Mouse (Mus musculus): ENCODE results near the gene Letmd1. TPM values are rescaled to one million over a fixed set of nuclear protein-coding genes. Genes with fewer than 3 reads are reported as not detected.

Letmd1 gene
- polyA plus RNA-seq, 1 experiment: 24.8 TPM

DNA sequence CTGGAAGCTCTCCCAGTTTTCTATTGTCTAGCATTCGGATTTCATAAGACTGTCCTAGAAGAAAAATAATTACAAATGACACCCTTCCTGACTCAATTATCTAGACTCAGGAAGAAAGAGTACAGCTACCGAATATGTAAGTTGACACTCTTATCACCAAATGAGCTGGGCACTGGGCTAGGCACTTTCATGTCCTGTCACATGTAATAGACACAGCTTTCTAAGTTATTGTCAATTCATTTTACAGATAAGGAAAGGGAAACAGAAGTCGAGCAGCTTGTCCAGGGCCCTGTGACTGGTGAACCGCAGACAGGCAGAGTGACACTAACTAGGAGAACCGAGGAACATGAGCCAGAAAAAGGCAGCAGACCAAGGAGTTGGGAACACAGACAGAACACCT, 59.1 kb downstream of the Letmd1 start:
- no peak for TF ChIP-seq GATA1 (IDR thresholded peaks at IDR 0.05; ENCODE audit: low read length)

Other genes starting within 250 kb of the Letmd1 start
- 50.4 and 83.1 TPM in 2 replicates for gene Atf1, start 241.2 kb upstream of the Letmd1 start, polyA plus RNA-seq (2012)
- gene Tmprss12, start 188.2 kb upstream of the Letmd1 start, polyA plus RNA-seq (2012): not detected in 2 replicates
- gene Mettl7a1, start 164.9 kb upstream of the Letmd1 start, polyA plus RNA-seq (2012): 40.6 and 54.3 TPM in 2 replicates
- gene Mettl7a3, start 134.1 kb upstream of the Letmd1 start, polyA plus RNA-seq (2012): not detected in 2 replicates
- 0.09 and 0.27 TPM in 2 replicates for gene Methig1, start 115.9 kb upstream of the Letmd1 start, polyA plus RNA-seq (2012)
- 1.7 and 2.5 TPM in 2 replicates for gene Mettl7a2, start 115.8 kb upstream of the Letmd1 start, polyA plus RNA-seq (2012)
- gene Higd1c, start 104.5 kb upstream of the Letmd1 start, polyA plus RNA-seq (2012): not detected in 2 replicates
- gene Gm5475, start 46.9 kb upstream of the Letmd1 start, polyA plus RNA-seq (2012): not detected in 2 replicates
- gene Slc11a2, start 44.0 kb upstream of the Letmd1 start, polyA plus RNA-seq (2012): 7.2 and 8.8 TPM in 2 replicates
- 1.0 and 1.1 TPM in 2 replicates for gene Csrnp2, start 26.5 kb downstream of the Letmd1 start, polyA plus RNA-seq (2012)
- gene Tfcp2, start 83.0 kb downstream of the Letmd1 start, polyA plus RNA-seq (2012): 2.7 and 2.8 TPM in 2 replicates
- 0.03 and 0.11 TPM in 2 replicates for gene Pou6f1, start 131.0 kb downstream of the Letmd1 start, polyA plus RNA-seq (2012)
- 32.7 and 45.1 TPM in 2 replicates for gene Dazap2, start 146.3 kb downstream of the Letmd1 start, polyA plus RNA-seq (2012)
- gene Smagp, start 167.9 kb downstream of the Letmd1 start, polyA plus RNA-seq (2012): not detected in 2 replicates
- gene Bin2, start 200.5 kb downstream of the Letmd1 start, polyA plus RNA-seq (2012): 25.4 and 28.8 TPM in 2 replicates
- gene Cela1, start 218.9 kb downstream of the Letmd1 start, polyA plus RNA-seq (2012): 0.40 TPM in 1 of 2 replicates, not detected in the other